Comparison of ENCODE assay signal across 9 mouse cellular contexts in the genomic region with DNA sequence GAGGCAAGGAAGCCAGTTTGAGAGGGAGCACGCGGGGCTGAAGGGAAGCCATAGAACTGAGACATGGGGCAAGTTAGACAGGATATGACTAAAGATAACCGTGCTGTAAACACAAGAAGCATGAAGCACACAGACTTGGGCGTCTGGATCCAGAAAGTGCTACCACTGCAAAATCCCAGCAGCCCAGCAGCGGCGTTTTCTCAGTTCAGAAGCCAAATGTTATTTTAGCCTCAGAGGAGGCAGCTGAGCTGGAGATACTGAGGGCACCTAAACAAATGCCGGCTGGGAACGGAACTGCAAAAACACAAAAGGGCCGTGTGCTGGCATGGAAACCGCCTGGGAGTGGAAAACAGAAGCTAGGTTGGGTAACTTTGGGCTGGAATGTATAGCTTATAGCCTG. TPM values are rescaled to one million over a fixed set of nuclear protein-coding genes. Genes with fewer than 3 reads are reported as not detected.
DNase-seq lines count a peak whose midpoint lies in the region; ATAC-seq and TF ChIP-seq lines count a peak whose summit lies in the region.
"Had no signal": no experiment of that assay in that cellular context is flagged by ENCODE, and none has a peak within 500 bp of the region (broad histone marks: within the 10 kb centered on the region; RNA-seq: fewer than 3 reads in every experiment).

No protein-coding gene starts in this region.

- no peaks in the 10 kb centered on the region for H3K27me3 ChIP-seq in heart, embryonic 13.5 days (replicated peaks)
- no peaks in the 10 kb centered on the region for H3K27me3 ChIP-seq in liver, adult 2 months (ENCODE audit: control insufficient read depth, insufficient read depth, low read length)
- H3K27me3 ChIP-seq: embryonic facial prominence, embryonic 13.5 days had no signal

- H3K9me3 ChIP-seq in heart, embryonic 13.5 days, result no peaks in the 10 kb centered on the region
- H3K9me3 ChIP-seq: embryonic facial prominence, embryonic 13.5 days had no signal

- 0 out of 2 replicates have a peak overlapping the region, but pooled peaks have one; percentile 6 for H3K4me3 ChIP-seq in heart, embryonic 13.5 days
- H3K4me3 ChIP-seq in liver, adult 2 months (ENCODE audit: insufficient read depth, low read depth, low read length), result no peak overlapping the region
- H3K4me3 ChIP-seq: embryonic facial prominence, embryonic 13.5 days had no signal

- WGBS in heart, embryonic 13.5 days, result 14% methylated on average over 10 of the region's 10 CpGs
- WGBS in liver, adult 2 months, result 62% methylated on average over 10 of the region's 10 CpGs

- H3K36me3 ChIP-seq in heart, embryonic 13.5 days, result no peaks in the 10 kb centered on the region
- H3K36me3 ChIP-seq in liver, adult 2 months (ENCODE audit: control insufficient read depth, insufficient read depth, low read length), result no peaks in the 10 kb centered on the region
- H3K36me3 ChIP-seq: embryonic facial prominence, embryonic 13.5 days had no signal

- peaks cover 38% of the 10 kb centered on the region for H3K4me1 ChIP-seq in heart, embryonic 13.5 days
- H3K4me1 ChIP-seq in liver, adult 2 months (ENCODE audit: control insufficient read depth, insufficient read depth, low read length), result peaks cover 3% of the 10 kb centered on the region; the same call in 1 of the 2 replicates

- H3K79me2 ChIP-seq in liver, adult 2 months (ENCODE audit: control insufficient read depth, insufficient read depth, low read length), result no peaks in the 10 kb centered on the region

- no peak for TF ChIP-seq POLR2A in liver, adult 2 months (IDR thresholded peaks at IDR 0.05; ENCODE audit: extremely low read depth, insufficient read depth, low read length)

- peak overlapping the region; percentile 68 for H3K27ac ChIP-seq in heart, embryonic 13.5 days (replicated peaks)
- H3K27ac ChIP-seq in liver, adult 2 months (replicated peaks; ENCODE audit: insufficient read depth, low read depth, low read length), result peak overlapping the region; percentile 70
- H3K27ac ChIP-seq: embryonic facial prominence, embryonic 13.5 days had no signal

- TF ChIP-seq CTCF in liver, adult 2 months (IDR thresholded peaks at IDR 0.05; ENCODE audit: low read depth, low read length), result no peak

- ATAC-seq in heart, embryonic 13.5 days (ENCODE audit: extremely low read depth, insufficient number of reproducible peaks, low FRiP score, low TSS enrichment), result peak; percentile 61; the same call in 1 of the 2 replicates
- ATAC-seq in erythroid progenitor cell, adult 5-6 weeks (replicated peaks; ENCODE audit: low FRiP score, poor library complexity, severe bottlenecking), result no peak

- H3K9ac ChIP-seq in heart, embryonic 13.5 days, result peak overlapping the region; percentile 57
- no peak overlapping the region for H3K9ac ChIP-seq in liver, adult 2 months (ENCODE audit: low read depth, low read length)
- H3K9ac ChIP-seq: embryonic facial prominence, embryonic 13.5 days had no signal

- DNase-seq in kidney, postnatal 10 days, result peak; percentile 21
- no peak for DNase-seq in kidney, adult 18-20 months
- peak; percentile 52 for DNase-seq in embryo, embryonic 10.5 days (ENCODE audit: low spot score)
- DNase-seq in liver, adult 2 months (ENCODE audit: extremely low read depth, low read depth, low spot score), result peak; percentile 43
- peak; percentile 74 for DNase-seq in yolk sac, embryonic 10.5 days (ENCODE audit: low spot score)
- no peak for DNase-seq in c-Kit-positive CD71-positive TER-119-positive erythroid progenitor cells, embryonic 14.5 days (ENCODE audit: low spot score)

- peak overlapping the region; percentile 50 for H3K4me2 ChIP-seq in heart, embryonic 13.5 days
- H3K4me2 ChIP-seq: embryonic facial prominence, embryonic 13.5 days had no signal

RNA-seq across cellular contexts. Expression of gene Lypd6, which starts 43.9 kb away (rescaled TPM):
- 3.5 and 4.9 TPM in 2 replicates for polyA plus RNA-seq in heart, embryonic 13.5 days (2015; fragmentation: Nextera tagmentation; extraction: Ambion mirVana)
- total RNA-seq in liver, adult 2 months (2014; rRNA removed), result 0.09 and 0.20 TPM in 2 replicates
- polyA plus RNA-seq in liver, adult 2 months (2012; rRNA removed), result 0.02 and 0.06 TPM in 2 replicates
- total RNA-seq in erythroid progenitor cell, adult 5-6 weeks (2015; ENCODE audit: low replicate concordance), result not detected in 2 replicates
- total RNA-seq in erythroid progenitor cell, adult 5-6 weeks (2017; ENCODE audit: low replicate concordance), result not detected in 2 replicates

Comparison
In these comparisons a context has a peak if more than half of its experiments do, and no peak if none do; other contexts are left out.
1. DNase-seq: peak in kidney, postnatal 10 days (single experiment), embryo, embryonic 10.5 days (single experiment), liver, adult 2 months (single experiment) and yolk sac, embryonic 10.5 days (single experiment); none in kidney, adult 18-20 months (single experiment) and c-Kit-positive CD71-positive TER-119-positive erythroid progenitor cells, embryonic 14.5 days (single experiment).